Mouse (Mus musculus) C2C12 (cell line): ENCODE measurements around the gene Dlg4. TPM values are rescaled to one million over a fixed set of nuclear protein-coding genes. Genes with fewer than 3 reads are reported as not detected.
A peak's percentile ranks its signal among the peaks of the same experiment; 100 is the strongest.

ENCODE experiments used
- H3K27me3 ChIP-seq: one replicate; pipeline ENCODE4 v1.6.1; 2011; ENCODE audit not compliant: control insufficient read depth, insufficient read depth, insufficient read length
- H3K36me3 ChIP-seq: one replicate; pipeline ENCODE4 v1.6.1; 2011; ENCODE audit not compliant: control insufficient read depth, insufficient read depth
- H3K4me3 ChIP-seq: one replicate; pipeline ENCODE4 v1.5.1; 2011; ENCODE audit warnings: mild to moderate bottlenecking, control low read depth; ENCODE audit not compliant: poor library complexity, insufficient read depth, severe bottlenecking
- H3K79me2 ChIP-seq: one replicate; pipeline ENCODE4 v1.6.1; 2011; ENCODE audit not compliant: control insufficient read depth, insufficient read depth
- H3K79me3 ChIP-seq: one replicate; pipeline ENCODE4 v1.6.1; 2011; ENCODE audit warnings: low read depth, control low read depth
- H3ac ChIP-seq: one replicate; pipeline ENCODE3; 2011; ENCODE audit warnings: low read depth; ENCODE audit not compliant: control insufficient read depth, insufficient read length
- CEBPB ChIP-seq: IDR thresholded peaks from one replicate; pipeline ENCODE4 v1.6.1; 2011; ENCODE audit warnings: low read depth, mild to moderate bottlenecking, control low read depth, moderate library complexity
- CTCF ChIP-seq: IDR thresholded peaks from one replicate; pipeline ENCODE4 v1.5.1; 2011; ENCODE audit not compliant: control insufficient read depth, insufficient read depth, insufficient read length
- FOSL1 ChIP-seq: IDR thresholded peaks from one replicate; pipeline ENCODE4 v1.8.0; 2011; ENCODE audit warnings: mild to moderate bottlenecking, low read length; ENCODE audit not compliant: poor library complexity, insufficient read depth, severe bottlenecking
- MAX ChIP-seq: IDR thresholded peaks from one replicate; pipeline ENCODE4 v1.6.1; 2011; ENCODE audit warnings: mild to moderate bottlenecking, control low read depth
- MYOD1 ChIP-seq: IDR thresholded peaks from one replicate; pipeline ENCODE4 v1.6.1; 2011; ENCODE audit warnings: low read depth; ENCODE audit not compliant: control insufficient read depth, insufficient read length
- MYOG ChIP-seq: IDR thresholded peaks from one replicate; pipeline ENCODE4 v1.6.1; 2011; ENCODE audit not compliant: control insufficient read depth, insufficient read length; ENCODE audit errors: extremely low read depth
- USF1 ChIP-seq: IDR thresholded peaks from one replicate; pipeline ENCODE4 v1.6.1; 2011; ENCODE audit warnings: low read depth, mild to moderate bottlenecking, control low read depth, moderate library complexity
- microRNA-seq: library from miRNA; unstranded; fragments of <30 nt; microRNA quantifications from one replicate; pipeline ENCODE4, GENCODE M21; 2019; ENCODE audit warnings: borderline microRNAs expressed
- polyA plus RNA-seq: library from polyadenylated mRNA; unstranded; fragments of >200 nt; fragmentation: generic; extraction: Trizol; gene quantifications from one replicate; pipeline ENCODE4 v1.2.1, GENCODE M21; 2012; ENCODE audit warnings: missing spikeins

Dlg4 gene
- polyA plus RNA-seq, 1 experiment, result 25.3 TPM

- no peaks in the 10 kb centered on the region for H3K79me2 ChIP-seq
- H3ac ChIP-seq, result no peak overlapping the region
- no peak for TF ChIP-seq CEBPB
- TF ChIP-seq MYOG, result no peak
- TF ChIP-seq CTCF, result no peak
- TF ChIP-seq MYOD1, result no peak
- TF ChIP-seq USF1, result no peak
- no peak for TF ChIP-seq FOSL1
- TF ChIP-seq MAX, result no peak
- no peaks in the 10 kb centered on the region for H3K36me3 ChIP-seq
- H3K79me3 ChIP-seq, result no peaks in the 10 kb centered on the region
- no peaks in the 10 kb centered on the region for H3K27me3 ChIP-seq
- H3K4me3 ChIP-seq, result no peak overlapping the region
These were observed 62.4 kb downstream of the Dlg4 start for GRCm38 (mm10) chr11:70079175-70079574.

- no peaks in the 10 kb centered on the region for H3K27me3 ChIP-seq
- no peak overlapping the region for H3ac ChIP-seq
- no peak overlapping the region for H3K4me3 ChIP-seq
- H3K36me3 ChIP-seq, result no peaks in the 10 kb centered on the region
- H3K79me2 ChIP-seq, result no peaks in the 10 kb centered on the region
- no peaks in the 10 kb centered on the region for H3K79me3 ChIP-seq
- TF ChIP-seq CTCF, result no peak
- TF ChIP-seq MAX, result peak; percentile 12
- TF ChIP-seq USF1, result peak; percentile 51
- TF ChIP-seq FOSL1, result no peak
- no peak for TF ChIP-seq CEBPB
- TF ChIP-seq MYOD1, result no peak
These were observed 63.2 kb downstream of the Dlg4 start for GRCm38 (mm10) chr11:70079928-70080327.

- H3K79me3 ChIP-seq, result no peaks in the 10 kb centered on the region
- TF ChIP-seq MYOD1, result no peak
- no peak for TF ChIP-seq USF1
- no peaks in the 10 kb centered on the region for H3K79me2 ChIP-seq
- no peaks in the 10 kb centered on the region for H3K36me3 ChIP-seq
- H3ac ChIP-seq, result no peak overlapping the region
- no peak overlapping the region for H3K4me3 ChIP-seq
- no peaks in the 10 kb centered on the region for H3K27me3 ChIP-seq
These were observed 64.3 kb downstream of the Dlg4 start for GRCm38 (mm10) chr11:70080803-70081590.

GRCm38 (mm10) chr11:70084563-70084962 is 67.8 kb downstream of the Dlg4 start:
- TF ChIP-seq MYOG (no peak), MYOD1 (no peak), FOSL1 (no peak), MAX (no peak), CTCF (no peak), CEBPB (no peak), USF1 (no peak)
- Histone ChIP-seq H3K4me3 (no peak overlapping the region), H3K36me3 (no peaks in the 10 kb centered on the region), H3K79me3 (no peaks in the 10 kb centered on the region), H3K27me3 (no peaks in the 10 kb centered on the region), H3K79me2 (no peaks in the 10 kb centered on the region), H3ac (no peak overlapping the region)

GRCm38 (mm10) chr11:70091986-70092783 is 75.4 kb downstream of the Dlg4 start, which contains the start of gene Asgr2:
TSS of gene Asgr2 (plus strand) at chr11:70092644.
- H3K36me3 ChIP-seq, result no peaks in the 10 kb centered on the region
- TF ChIP-seq CTCF (no peak), MYOG (no peak), MAX (no peak), CEBPB (no peak), FOSL1 (no peak), MYOD1 (no peak), USF1 (no peak)
- no peaks in the 10 kb centered on the region for H3K27me3 ChIP-seq
- no peak within 1 kb of the TSS for H3K4me3 ChIP-seq
- no peaks in the 10 kb centered on the region for H3K79me2 ChIP-seq
- no peaks in the 10 kb centered on the region for H3K79me3 ChIP-seq
- no peak within 1 kb of the TSS for H3ac ChIP-seq

Small RNA genes within 50 kb of the gene (microRNA-seq; reads per million reads assigned to microRNA genes)
- 0.20 reads per million for gene Gm44349
- 2,750 reads per million, percentile 90 among the genes with 10 or more reads in this experiment for gene Mir324

Other genes with a start within 250 kb of the Dlg4 start
- 37.7 TPM for gene Chrnb1, start 221.0 kb upstream of the Dlg4 start, polyA plus RNA-seq
- 4.2 TPM for gene Fgf11, start 215.1 kb upstream of the Dlg4 start, polyA plus RNA-seq
- gene Tmem102, start 211.3 kb upstream of the Dlg4 start, polyA plus RNA-seq, result 0.32 TPM
- not detected for gene Gm39566, start 201.6 kb upstream of the Dlg4 start, polyA plus RNA-seq
- not detected for gene Spem2, start 198.5 kb upstream of the Dlg4 start, polyA plus RNA-seq
- not detected for gene Spem1, start 194.8 kb upstream of the Dlg4 start, polyA plus RNA-seq
- gene Nlgn2, start 179.2 kb upstream of the Dlg4 start, polyA plus RNA-seq, result 10.7 TPM
- 260 TPM for gene Tmem256, start 178.4 kb upstream of the Dlg4 start, polyA plus RNA-seq
- gene Plscr3, start 170.6 kb upstream of the Dlg4 start, polyA plus RNA-seq, result 82.7 TPM
- gene Tnk1, start 158.2 kb upstream of the Dlg4 start, polyA plus RNA-seq, result not detected
- not detected for gene Tmem95, start 138.9 kb upstream of the Dlg4 start, polyA plus RNA-seq
- 17.2 TPM for gene Kctd11, start 135.5 kb upstream of the Dlg4 start, polyA plus RNA-seq
- gene Acap1, start 121.4 kb upstream of the Dlg4 start, polyA plus RNA-seq, result 0.21 TPM
- 2.4 TPM for gene 2810408A11Rik, start 116.0 kb upstream of the Dlg4 start, polyA plus RNA-seq
- 38.4 TPM for gene Neurl4, start 115.9 kb upstream of the Dlg4 start, polyA plus RNA-seq
- 37.3 TPM for gene Gps2, start 103.1 kb upstream of the Dlg4 start, polyA plus RNA-seq
- gene Eif5a, start 95.0 kb upstream of the Dlg4 start, polyA plus RNA-seq, result 2,142 TPM
- gene Ybx2, start 81.1 kb upstream of the Dlg4 start, polyA plus RNA-seq, result 0.02 TPM
- gene Slc2a4, start 68.8 kb upstream of the Dlg4 start, polyA plus RNA-seq, result 0.53 TPM
- gene Cldn7, start 52.2 kb upstream of the Dlg4 start, polyA plus RNA-seq, result 0.06 TPM
- gene Ctdnep1, start 35.8 kb upstream of the Dlg4 start, polyA plus RNA-seq, result 141 TPM
- 111 TPM for gene Elp5, start 34.4 kb upstream of the Dlg4 start, polyA plus RNA-seq
- 362 TPM for gene Gabarap, start 25.8 kb upstream of the Dlg4 start, polyA plus RNA-seq
- gene Phf23, start 21.2 kb upstream of the Dlg4 start, polyA plus RNA-seq, result 93.4 TPM
- 36.4 TPM for gene Dvl2, start 16.3 kb upstream of the Dlg4 start, polyA plus RNA-seq
- gene Acadvl, start 1.5 kb upstream of the Dlg4 start, polyA plus RNA-seq, result 87.8 TPM
- 4.0 TPM for gene Asgr1, start 37.1 kb downstream of the Dlg4 start, polyA plus RNA-seq
- gene Asgr2, start 75.7 kb downstream of the Dlg4 start, polyA plus RNA-seq, result 1.3 TPM
- 1.8 TPM for gene Mgl2, start 113.4 kb downstream of the Dlg4 start, polyA plus RNA-seq
- gene Clec10a, start 139.3 kb downstream of the Dlg4 start, polyA plus RNA-seq, result 0.20 TPM
- gene Slc16a11, start 195.8 kb downstream of the Dlg4 start, polyA plus RNA-seq, result 145 TPM
- gene Slc16a13, start 204.1 kb downstream of the Dlg4 start, polyA plus RNA-seq, result 22.0 TPM
- 9.3 TPM for gene Bcl6b, start 212.9 kb downstream of the Dlg4 start, polyA plus RNA-seq
- 91.7 TPM for gene 0610010K14Rik, start 221.0 kb downstream of the Dlg4 start, polyA plus RNA-seq
- 10.8 TPM for gene Gm21988, start 222.9 kb downstream of the Dlg4 start, polyA plus RNA-seq
- gene Rnasek, start 222.9 kb downstream of the Dlg4 start, polyA plus RNA-seq, result 300 TPM
- gene Alox12, start 238.4 kb downstream of the Dlg4 start, polyA plus RNA-seq, result 0.47 TPM